Mouse (Mus musculus): ENCODE data around the gene Abcb4.

GRCm38 (mm10) chr5:8911567-8912198 lies 18.2 kb downstream of the Abcb4 start:
- TF ChIP-seq POLR2A (IDR thresholded peaks at IDR 0.05; ENCODE audit: insufficient read depth, low read depth, low read length) (no peak), EP300 (IDR thresholded peaks at IDR 0.05; ENCODE audit: insufficient read depth, low read depth, low read length) (no peak), CTCF (IDR thresholded peaks at IDR 0.05) (no peak)
